Mouse (Mus musculus) CH12.LX (cell line): ENCODE data around the gene B4gat1.

Experiments used
- CTCF ChIP-seq, 2 experiments: IDR thresholded peaks in 1 of 2; conservative IDR thresholded peaks in 1 of 2; 2 replicates each; pipeline ENCODE4 v1.5.1; 2011 to 2012; ENCODE audit warnings: low read depth in 2 of 2, low read length in 2 of 2, improper control_type of control experiment in 1 of 2, inconsistent platforms in 1 of 2, mild to moderate bottlenecking in 1 of 2, moderate library complexity in 1 of 2
- JUND ChIP-seq: conservative IDR thresholded peaks from 2 replicates; pipeline ENCODE4 v1.6.1; 2011; ENCODE audit warnings: low read depth, low read length, improper control_type of control experiment
- MAFK ChIP-seq: IDR thresholded peaks from 2 replicates; pipeline ENCODE4 v1.6.1; 2011; ENCODE audit warnings: low read length, improper control_type of control experiment; ENCODE audit not compliant: insufficient replicate concordance
- NELFE ChIP-seq: IDR thresholded peaks from 2 replicates; pipeline ENCODE4 v1.6.1; 2011; ENCODE audit warnings: low read depth, low read length, improper control_type of control experiment
- POLR2A ChIP-seq: IDR thresholded peaks from 2 replicates; pipeline ENCODE4 v1.6.1; 2011; ENCODE audit warnings: low read depth, mild to moderate bottlenecking, improper control_type of control experiment, low read length
- ZC3H11A ChIP-seq: IDR thresholded peaks from 2 replicates; pipeline ENCODE4 v1.6.1; 2012; ENCODE audit warnings: low read depth, mild to moderate bottlenecking, inconsistent platforms, low read length, improper control_type of control experiment
- ZKSCAN1 ChIP-seq: IDR thresholded peaks from 2 replicates; pipeline ENCODE4 v1.6.1; 2012; ENCODE audit warnings: low read depth, inconsistent platforms, low read length, improper control_type of control experiment, borderline replicate concordance

GRCm38 (mm10) chr19:5004925-5005324, 33.7 kb upstream of the B4gat1 start:
- TF ChIP-seq POLR2A: no peak
- TF ChIP-seq JUND: no peak
- no peak for TF ChIP-seq CTCF (conservative IDR thresholded peaks at IDR 0.05 in 1 of 2, IDR thresholded peaks at IDR 0.05 in 1 of 2; ENCODE audit: low read depth in 2 of 2, low read length in 2 of 2)
- no peak for TF ChIP-seq MAFK
- TF ChIP-seq ZC3H11A: no peak
- TF ChIP-seq NELFE: no peak
- TF ChIP-seq ZKSCAN1: no peak
